Mouse (Mus musculus) right cerebral cortex, adult 2 months (tissue): ENCODE measurements around the gene Ctbs.

Experiments
- DNase-seq, 2 experiments: peaks; one replicate each; pipeline ENCODE4 v3.0.0; 2021 to 2022; ENCODE audit warnings: low spot score in 2 of 2

Gene Ctbs

GRCm38 (mm10) chr3:146498989-146499388 lies 49.4 kb downstream of the Ctbs start:
- DNase-seq, result no peak

- peak; percentile 35 to 40 for DNase-seq
Observed at GRCm38 (mm10) chr3:146499431-146500002, 49.9 kb downstream of the Ctbs start, which contains the start of the genes Spata1 and Gng5. Gene Spata1, minus strand, starts transcription at chr3:146499753. Gene Gng5, plus strand, starts transcription at chr3:146499807.

GRCm38 (mm10) chr3:146500003-146500809 lies 50.6 kb downstream of the Ctbs start:
- peak in 1 of 2 experiments; percentile 16 for DNase-seq

- DNase-seq, result no peak
Observed at GRCm38 (mm10) chr3:146500810-146501201, 51.2 kb downstream of the Ctbs start.

- no peak for DNase-seq
Observed at GRCm38 (mm10) chr3:146501601-146502123, 52.1 kb downstream of the Ctbs start.

GRCm38 (mm10) chr3:146506711-146507110 lies 57.1 kb downstream of the Ctbs start:
- no peak for DNase-seq
